Mouse (Mus musculus) cerebellum, adult 11-12 months (tissue): ENCODE measurements around the gene Gm42906.

Experiments used
- DNase-seq: peaks from one replicate; pipeline ENCODE4 v3.0.0; 2022

The Gm42906 gene

DNA sequence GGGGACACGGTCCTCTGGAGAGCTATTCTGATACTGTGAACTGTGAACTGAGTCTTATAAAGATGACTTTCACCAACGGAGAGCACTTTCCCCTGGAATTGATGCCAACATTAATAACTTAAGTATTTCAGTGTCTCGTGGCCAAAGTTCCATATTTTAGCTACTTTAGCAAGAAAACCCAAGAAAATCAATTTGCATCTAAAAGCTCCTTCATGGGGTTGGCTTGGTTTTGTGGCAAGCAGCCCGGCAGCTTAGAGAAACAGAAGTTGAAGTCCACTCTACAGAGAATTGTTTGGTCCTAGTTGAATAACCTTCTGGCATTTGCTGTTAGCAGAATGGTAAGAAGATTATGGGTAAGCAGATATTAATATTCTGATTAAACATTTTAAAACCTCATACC is 196.6 kb downstream of the Gm42906 start:
- DNase-seq, result peak; percentile 7

DNA sequence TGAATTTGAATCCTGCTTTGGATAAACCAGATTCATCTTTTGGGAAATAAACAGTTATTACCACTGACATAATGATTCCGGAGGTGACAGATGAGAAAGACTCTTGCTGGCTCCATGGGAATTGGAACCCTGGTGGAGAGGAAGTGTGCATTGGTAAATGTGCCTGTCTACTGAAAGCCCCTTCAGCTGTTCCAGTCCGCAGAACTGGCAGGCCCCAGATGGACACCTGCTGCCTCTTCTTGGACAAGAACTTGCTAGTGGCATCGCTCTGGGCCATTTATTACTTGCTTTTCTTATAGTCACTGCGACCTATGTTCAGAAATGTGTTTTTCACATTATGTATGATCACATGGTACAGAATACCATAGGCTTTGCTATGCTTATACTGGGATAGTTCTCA is 197.5 kb downstream of the Gm42906 start:
- no peak for DNase-seq

DNA sequence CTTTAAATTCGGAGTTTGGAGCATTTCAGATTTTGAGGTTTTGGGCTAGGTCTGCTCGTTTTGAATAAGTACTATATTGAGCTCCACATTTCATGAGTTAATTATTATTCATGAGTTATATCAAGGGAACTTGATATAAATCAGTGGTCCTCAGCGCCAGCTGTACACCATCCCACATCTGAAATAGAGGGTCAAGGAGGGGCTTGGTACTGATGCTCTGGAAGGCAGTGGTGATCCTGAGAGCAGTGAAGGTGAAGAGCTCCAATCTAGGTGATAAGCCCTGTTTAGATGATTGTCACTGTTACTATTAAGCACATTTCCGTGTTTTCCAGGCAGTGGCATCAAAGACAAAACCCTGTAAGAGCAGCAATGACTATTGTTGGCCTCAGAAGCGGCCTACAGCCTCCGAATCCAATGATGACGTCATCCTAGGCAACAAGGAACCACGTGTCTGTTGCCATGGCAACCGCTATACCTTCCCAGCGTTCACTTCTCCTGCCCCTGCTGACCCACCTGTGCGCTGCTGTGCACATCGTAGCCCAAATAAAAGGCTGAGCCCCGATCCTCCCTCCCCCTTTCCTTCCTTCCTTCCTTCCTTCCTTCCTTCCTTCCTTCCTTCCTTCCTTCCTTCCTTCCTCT is 199.5 kb downstream of the Gm42906 start:
- DNase-seq, result no peak

DNA sequence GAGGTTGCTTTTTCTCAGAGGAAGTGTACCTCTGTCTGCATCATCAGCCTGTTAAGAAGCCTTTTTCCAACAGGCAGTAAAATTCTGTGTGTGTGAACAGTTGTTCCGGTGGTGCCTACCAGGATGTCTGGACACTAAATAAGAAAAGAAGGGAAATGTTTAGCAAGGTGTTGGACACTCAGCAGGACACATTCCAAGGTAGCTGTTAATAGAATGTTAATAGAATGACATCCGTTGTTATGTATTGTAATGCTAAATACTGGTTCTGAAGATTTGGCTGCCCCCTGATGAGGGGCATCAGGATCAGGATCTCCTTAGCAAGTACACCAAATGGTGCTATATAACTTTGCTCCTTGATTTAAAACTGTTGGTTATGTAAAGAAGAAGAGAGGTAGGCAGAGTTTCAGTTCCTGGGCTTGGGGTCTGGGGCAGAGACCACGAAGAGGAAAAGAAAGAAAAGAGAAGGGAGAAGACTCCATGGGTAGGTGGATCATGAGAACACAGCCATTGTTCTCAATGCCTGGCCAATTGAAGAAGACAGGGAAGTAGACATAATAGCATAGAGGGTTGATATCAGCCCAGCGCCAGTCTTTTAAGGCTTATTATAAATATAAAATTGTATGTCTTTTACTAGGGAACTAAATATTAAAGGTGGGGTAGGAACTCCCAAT is 204.1 kb downstream of the Gm42906 start:
- no peak for DNase-seq

DNA sequence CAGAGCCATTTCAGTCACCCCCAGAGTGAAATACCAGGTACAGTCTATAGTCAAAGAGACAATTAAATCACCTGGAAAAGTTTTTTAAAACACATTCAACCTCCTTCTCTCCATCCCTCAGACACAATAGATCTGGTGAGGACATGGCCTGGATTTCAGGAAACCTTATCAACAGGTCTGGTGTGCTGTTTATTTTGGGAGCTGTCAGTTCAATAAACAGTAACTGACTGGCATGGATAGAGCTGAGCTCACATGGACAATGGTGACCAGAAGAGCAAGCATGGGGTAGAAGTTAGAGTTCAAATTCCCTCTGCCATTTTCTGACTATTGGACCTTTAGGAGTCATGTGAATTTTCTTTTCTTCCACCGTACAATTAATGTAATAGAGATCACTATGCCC is 205.2 kb downstream of the Gm42906 start:
- DNase-seq, result no peak

DNA sequence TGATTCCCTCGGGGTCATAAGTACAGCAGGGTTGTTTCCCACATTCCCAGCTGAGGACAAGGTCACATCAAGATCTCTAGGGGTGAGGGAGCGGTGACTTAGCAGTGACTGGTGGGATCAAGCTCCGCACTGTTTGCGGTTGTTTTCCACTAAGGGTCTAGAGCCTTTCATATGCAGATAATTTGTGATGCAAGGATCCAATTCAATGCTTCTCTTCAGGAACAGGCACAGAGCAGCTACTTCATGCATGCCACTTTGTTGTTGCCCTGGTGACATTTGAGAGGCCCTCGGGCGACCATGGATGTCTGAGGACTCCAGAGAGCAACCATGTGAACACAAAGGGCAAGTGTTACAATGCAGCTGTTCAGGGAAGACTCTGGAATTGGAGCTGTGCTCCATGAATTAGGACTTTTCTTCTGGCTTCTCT is 209.3 kb downstream of the Gm42906 start:
- DNase-seq, result no peak

DNA sequence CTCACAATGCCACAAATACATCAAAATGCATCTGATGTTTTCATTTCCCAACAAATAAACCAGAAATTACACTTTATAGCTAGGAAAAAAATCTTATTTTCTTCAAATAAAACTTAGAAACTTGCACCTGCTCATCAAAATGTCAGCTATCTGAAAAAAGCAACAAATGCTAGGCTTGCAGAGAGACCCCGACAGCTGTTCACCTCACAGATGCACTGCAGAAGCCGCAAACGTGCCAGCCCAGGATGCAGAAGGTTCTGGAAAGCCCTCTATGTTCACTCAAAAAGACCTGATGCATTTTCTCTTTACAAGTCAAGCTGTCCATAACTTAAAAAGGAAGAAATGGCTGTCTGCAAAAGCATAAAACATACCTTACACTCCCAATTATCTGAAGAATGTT is 214.9 kb downstream of the Gm42906 start:
- no peak for DNase-seq

DNA sequence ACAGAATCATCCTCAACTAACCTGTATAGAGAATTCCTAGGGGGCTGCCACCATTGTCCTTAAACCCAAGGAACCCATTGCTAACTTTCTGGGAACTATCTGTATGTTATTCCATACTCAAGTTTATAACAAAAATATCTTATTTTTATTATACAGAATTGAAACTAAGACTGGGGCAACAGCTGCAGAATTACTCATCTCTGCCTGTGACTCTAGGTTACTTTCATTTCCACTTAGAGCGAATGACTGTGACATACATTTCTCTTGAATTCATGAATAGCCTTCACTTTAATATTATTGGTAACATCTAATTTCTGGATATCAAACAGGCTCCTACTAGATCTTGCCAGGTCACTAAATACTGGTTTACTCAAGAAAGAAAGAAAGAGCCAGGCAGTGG is 217.1 kb downstream of the Gm42906 start:
- DNase-seq, result no peak

DNA sequence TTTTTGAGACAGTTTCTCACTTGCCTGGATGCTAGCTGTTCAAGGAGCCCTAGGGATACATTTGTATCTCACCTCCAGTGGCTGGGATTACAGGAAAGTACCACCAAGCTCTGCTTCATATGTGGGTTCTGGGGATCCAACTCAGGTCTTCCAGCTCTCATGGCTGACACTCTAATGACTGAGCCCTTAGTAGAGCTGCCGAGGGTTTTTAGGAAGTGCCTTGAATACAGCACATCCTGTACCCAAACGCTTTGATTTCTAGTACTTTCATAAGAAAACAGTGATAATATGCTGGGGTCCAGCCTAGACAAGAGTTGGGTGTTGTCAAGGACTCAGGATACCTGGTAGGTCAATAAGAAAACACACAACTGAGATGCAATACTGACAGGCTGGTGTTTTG is 217.9 kb downstream of the Gm42906 start:
- DNase-seq, result no peak

DNA sequence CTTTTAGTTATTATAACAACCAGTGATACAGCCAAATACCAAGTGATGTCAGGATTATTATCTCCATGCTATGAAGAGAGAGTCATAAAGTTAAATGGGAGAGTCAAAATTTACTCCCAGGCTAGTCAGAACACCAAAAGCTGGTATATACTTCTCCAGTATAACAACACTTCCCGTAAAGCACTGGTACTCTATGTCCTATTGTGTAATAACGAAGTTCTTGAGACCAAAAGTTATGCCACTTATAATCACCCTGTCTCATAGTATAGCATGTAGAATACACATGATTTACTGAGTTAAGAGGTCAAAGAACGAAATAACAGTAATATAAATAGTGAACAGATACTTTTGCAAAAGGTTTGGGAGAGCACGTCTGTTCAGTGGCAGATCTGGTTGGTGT is 222.9 kb downstream of the Gm42906 start:
- DNase-seq, result no peak

DNA sequence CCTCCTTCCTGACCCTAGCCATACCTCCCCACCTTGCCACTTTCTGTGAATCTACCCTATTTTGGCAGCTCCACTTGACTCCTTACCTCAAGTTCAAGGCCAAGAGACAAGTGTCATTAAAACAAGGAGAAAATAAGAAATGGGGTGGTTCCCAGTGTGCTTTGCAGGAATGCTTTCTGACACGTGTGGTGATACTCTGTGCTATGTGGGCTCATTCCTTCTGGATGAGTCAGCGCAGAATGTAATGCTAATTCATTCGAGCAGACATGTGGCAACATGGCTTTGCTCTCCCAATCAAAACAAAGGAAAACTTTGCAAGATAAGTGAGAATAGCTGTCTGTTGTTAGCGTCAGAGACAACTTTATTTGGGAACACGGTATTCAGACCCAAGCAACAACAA is 225.0 kb downstream of the Gm42906 start:
- no peak for DNase-seq

DNA sequence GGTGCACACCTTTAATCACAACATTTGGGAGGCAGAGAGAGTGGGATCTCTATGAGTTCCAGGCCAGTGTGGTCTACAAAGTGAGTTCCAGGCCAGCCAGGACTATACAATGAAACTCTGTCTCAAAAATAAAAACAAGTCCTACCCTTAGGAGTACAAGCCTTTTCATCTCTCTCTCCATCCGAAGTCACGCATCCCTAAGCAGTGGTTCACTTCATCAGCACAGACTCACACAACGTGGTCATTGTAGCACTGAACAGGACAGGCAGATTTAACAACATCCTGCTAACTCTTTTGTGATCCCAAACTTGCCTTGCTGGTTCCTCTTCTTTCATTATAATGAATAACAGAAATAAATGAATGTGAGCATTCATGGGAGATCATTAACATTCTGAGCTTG is 226.7 kb downstream of the Gm42906 start:
- no peak for DNase-seq

DNA sequence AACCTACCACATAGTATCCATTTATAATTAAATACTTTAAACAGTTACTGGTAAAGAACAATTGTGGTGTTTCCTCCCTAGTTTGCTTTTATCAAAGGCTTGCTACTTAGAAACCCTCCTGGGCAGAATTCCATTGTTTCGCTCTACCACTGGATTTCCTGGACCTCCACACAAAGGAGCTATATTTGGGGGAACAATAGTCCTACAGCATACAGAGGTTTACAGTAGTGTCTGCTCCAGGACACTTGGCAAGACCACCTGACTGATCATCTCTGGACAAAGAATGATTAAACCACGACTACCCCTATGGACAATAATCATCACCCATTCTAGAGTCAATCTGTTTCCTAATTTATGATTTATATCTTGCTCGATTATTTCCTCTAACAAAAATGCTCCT is 228.7 kb downstream of the Gm42906 start:
- DNase-seq, result no peak

DNA sequence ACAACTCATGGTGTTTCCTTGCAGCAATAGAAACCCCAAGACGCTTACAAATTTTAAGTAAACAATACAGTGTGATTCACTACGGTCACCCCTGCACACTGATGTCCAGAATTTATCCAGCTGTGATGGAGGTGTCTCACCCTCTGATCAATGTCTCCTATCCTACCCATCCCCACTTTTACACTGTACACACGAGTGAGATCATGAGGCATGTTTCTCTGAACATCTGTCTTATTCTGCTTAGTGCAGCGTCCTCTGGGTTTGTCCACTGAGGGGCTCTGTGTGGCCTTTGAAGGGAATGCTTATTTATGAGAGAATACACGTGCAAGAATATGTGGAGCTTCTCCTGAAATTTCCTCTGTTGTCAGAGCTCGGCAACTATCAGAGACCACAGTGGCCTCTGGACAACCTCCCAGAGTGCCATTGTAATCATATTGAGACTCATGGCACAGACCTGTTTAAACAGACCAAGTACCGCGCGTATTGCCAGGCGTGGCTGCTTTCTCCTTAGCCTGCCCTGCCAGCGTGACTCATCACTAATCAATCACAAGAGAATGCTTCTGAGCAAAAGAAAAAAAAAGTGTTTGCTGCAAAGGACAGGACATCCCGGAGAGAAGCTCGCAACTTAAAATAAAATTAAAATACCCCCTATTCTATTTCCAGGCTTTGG is 231.2 kb downstream of the Gm42906 start:
- DNase-seq, result no peak

DNA sequence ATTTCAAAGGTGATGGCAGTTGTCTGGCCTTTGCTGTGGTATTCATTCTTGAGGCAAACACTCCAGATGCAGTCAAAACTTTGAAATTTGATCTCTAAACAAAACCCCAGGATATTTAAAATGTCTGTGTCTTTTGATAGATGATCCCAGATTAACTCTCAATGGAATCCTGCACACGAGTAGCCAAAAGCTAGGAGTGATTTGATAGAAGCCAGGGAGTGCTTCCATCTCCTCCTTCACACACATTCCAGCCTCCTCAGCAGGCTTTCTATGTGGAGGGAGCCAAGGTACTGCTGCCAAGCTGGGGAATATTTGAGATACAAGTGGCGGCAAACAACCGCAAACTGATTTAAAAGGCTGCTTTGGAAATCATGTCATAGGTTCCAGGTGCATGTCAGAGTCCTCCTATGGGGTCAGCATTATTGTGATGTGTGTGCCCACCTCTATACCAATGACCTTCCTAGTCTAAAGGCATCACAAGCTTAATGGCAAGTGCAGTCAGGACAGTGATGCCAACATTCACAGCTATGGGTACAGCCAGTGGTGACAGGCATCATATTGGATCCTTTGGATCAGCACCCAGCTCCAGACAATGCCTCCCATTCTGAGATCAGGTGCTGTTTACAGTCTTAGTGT is 234.0 kb downstream of the Gm42906 start:
- no peak for DNase-seq

DNA sequence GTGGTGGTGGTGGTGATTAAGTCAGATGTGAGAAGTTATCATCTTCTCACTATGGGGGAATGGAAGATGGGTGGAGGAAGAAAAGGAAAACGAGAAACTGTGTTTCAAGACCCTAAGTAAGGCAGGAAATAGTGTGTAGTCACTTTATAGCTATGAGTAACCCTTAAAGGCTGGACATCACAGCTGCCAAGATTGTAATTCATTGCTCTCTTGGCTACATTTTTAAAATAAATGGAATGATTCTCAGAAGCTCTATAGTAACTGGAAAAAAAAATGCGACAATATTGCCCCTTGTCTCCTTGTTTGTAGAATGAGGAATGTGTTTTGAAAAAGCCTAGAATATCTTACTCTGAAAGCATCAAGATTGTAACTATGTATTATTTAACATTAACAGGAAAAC is 235.7 kb downstream of the Gm42906 start:
- DNase-seq, result no peak

DNA sequence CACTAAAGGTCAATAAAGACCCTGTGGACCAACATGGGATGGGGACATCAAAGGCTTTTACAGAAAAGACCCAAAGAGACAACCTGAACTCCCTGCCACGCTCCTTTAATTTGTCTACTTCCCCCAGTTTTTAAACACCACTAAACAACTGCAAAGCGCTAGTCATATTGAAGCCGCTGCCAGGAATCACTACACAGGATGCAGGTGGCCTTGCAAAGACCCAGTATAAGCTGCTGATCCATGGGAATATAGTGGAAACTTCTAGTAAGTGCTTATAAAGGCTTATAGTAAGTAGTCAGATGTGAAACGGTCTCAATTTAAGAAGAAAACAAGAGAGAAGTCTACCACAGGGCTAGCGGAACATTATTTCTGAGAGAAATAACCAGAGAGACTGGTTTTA is 237.2 kb downstream of the Gm42906 start:
- no peak for DNase-seq

DNA sequence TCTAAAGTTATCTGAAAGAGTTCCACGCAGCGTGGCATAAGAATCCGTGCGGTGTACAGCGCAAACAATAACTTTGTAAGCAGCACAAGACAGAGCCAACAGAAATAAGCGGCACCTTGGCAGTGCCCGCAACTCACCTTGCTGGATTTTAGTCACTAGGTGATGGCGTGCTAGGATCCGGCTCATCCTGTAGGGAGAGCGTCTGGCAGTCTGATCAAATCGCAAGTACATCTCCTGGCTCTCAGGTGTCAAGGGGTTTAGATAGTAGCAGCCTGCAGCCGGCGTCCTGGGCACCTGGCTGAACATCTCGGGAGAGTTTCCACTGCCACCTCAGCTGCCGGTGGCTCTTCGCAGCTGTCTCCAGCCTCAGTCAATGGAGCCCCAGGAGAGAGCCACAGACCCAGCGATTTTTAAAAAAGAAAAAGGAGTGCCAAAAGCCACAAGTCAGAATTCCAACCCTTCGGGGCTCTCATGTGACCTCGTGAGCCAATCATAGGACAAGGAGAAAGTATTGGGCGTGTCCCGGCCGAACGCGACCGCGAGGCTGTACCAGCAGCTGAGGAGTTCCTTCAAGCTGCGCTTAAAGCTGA is 238.1 kb downstream of the Gm42906 start:
- no peak for DNase-seq

DNA sequence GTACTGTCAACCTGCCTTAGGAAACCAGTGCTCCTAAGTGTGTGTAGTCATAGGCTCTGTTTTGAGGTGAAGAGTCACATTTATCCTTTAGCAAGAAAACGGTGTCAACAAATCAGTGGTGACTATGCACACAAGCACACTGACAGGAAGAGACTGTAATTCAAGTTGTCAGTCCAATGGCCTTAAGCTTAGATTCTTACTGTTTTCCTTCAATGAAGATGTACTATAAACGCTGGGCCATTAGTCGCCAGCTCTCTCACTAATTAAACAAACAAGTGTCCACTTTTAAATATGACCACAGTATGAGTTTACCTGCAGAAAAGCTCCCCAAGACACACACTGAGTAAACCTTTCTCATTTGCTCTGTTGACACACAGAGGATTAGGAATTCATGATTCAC is 238.6 kb downstream of the Gm42906 start:
- no peak for DNase-seq

DNA sequence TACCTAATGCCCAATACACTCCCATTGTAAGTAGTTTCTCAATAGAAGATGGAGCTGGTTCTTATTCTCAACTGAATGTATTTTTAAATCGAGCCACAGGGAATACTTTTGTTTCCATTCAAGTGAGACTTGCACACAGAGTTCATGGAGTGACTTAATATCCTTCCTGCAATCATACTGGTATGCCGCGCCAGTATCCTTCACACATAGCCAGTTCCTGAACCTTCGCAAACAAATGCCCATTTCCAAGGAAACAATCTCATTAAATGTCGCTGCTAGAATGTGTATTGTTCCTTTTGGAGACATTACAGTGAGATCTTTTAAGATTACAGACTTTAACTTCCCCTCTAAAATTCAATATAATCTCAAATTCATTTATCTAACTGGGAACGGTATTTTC is 239.3 kb downstream of the Gm42906 start:
- no peak for DNase-seq

DNA sequence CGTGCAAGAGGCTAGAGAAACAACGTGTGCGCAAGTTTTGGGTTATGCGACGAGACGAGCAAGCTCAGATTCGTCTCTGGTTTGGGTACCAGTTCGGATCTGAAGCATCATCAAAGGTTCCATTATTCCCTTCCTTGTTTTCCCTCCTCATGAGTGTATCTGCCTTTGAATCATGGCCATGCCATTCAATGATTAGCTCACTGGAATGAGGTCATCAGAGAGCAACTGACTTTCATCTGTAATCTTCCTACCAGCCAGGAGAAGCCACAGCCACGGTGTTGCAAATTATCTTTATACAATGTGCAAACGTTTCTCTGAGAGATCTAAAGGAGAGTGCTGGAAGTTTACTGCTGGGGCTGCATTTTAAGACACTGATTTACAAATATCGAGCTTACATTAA is 240.6 kb downstream of the Gm42906 start:
- DNase-seq, result no peak

DNA sequence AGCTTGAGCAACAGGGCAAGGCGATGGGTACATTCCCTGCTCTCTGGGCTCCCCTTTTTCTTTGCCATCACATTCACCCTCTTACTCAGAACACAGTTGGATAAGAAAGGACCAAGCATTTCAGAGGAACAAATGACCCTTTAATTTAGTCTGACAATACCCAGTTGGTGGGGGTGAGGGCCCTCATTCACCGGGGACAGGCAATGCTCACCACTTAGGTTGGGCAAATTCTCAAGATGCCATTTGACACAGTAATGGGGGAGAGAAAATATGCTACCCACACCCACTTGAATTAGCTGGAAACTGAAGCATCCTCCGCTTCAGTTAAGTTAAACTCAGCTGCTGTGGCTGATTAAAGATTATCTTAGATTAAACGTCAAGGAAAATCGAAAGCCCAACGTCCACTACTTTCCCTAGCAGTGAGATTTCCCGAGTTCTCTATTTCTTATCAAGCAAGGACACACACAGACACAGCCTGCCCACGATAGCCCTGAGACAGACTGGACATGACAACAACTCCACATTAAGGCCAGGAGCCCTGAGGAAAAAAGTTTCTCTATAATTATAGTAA is 242.6 kb downstream of the Gm42906 start:
- DNase-seq, result no peak

DNA sequence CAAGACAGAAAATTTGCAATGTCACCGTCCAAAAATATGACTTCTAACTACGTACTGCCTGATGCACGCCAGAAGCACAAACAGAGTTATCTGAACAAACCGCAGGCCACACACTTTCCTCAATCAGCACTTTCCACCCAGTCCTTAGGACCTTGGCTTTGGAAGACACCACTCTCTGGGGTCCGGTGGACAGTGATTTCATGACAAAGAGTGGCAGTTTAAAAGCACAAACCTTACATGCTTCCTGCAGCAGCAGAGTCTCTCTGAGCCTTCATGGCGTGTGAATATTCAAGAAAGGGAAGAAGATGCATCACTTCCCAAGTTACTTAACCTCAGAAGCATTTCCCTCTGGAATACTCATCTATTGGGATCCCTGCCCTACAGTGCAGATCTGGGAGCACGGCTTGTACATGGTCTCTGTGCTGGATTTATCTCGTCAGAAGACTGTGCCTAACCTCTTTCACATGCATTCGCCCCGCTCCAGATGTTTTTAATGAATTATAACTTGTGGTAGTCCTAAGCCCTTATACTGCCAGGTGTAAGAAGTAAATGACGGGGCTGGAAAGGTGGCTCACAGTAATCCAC is 244.2 kb downstream of the Gm42906 start:
- DNase-seq, result no peak
